Mouse (Mus musculus) MEL (cell line): ENCODE measurements around the gene 4930550C14Rik.

ENCODE experiments used
- E2F4 ChIP-seq: IDR thresholded peaks from 2 replicates; pipeline ENCODE4 v1.6.1; 2011; ENCODE audit warnings: low read depth, low read length, improper control_type of control experiment, borderline replicate concordance
- TAL1 ChIP-seq: IDR thresholded peaks from 2 replicates; pipeline ENCODE4 v1.6.1; 2012; ENCODE audit warnings: mild to moderate bottlenecking, inconsistent platforms, low read length, moderate library complexity, mixed read lengths
- USF1 ChIP-seq: IDR thresholded peaks from 2 replicates; pipeline ENCODE4 v1.6.1; 2014; ENCODE audit warnings: low read depth, mild to moderate bottlenecking, inconsistent platforms, low read length, improper control_type of control experiment, moderate library complexity
- ZC3H11A ChIP-seq: IDR thresholded peaks from 2 replicates; pipeline ENCODE4 v1.6.1; 2012; ENCODE audit warnings: low read depth, mild to moderate bottlenecking, inconsistent platforms, low read length, improper control_type of control experiment
- ZKSCAN1 ChIP-seq: IDR thresholded peaks from 2 replicates; pipeline ENCODE4 v1.6.1; 2012; ENCODE audit warnings: low read depth, mild to moderate bottlenecking, inconsistent platforms, low read length, improper control_type of control experiment, moderate library complexity

DNA sequence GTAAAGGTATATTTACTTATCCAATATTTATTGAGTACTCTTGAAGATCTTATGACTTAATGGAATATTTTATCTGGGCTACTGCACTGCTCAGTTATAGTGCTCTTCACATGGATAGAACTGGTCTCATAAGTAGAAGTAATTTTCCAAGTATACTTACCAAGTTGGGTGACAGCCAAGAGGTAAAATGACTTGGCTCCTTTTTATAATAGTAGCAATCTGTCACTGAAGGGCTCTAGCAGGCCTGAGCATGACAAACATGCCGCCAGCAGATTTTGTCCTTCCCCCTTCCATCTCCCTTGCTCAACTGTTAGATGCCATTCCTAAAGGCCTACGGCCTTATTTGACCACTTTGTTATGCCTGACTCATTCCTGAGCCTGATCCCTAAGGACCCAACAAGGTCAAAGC lies 6.8 kb downstream of the 4930550C14Rik start:
- TF ChIP-seq TAL1 (no peak), ZKSCAN1 (no peak), USF1 (no peak), ZC3H11A (no peak), E2F4 (no peak)
